Mouse (Mus musculus) kidney, postnatal 10 days (tissue): Measurements from ENCODE around the gene Mmp24.
"Not testable (repeated sequence)": the region's sequence is repeated elsewhere in the genome, so short reads cannot be mapped to it uniquely, and the experiment has no call there.

Experiments
- DNase-seq: peaks from one replicate; pipeline ENCODE4 v3.0.0; 2021; ENCODE audit warnings: mixed read lengths

The Mmp24 gene

DNA sequence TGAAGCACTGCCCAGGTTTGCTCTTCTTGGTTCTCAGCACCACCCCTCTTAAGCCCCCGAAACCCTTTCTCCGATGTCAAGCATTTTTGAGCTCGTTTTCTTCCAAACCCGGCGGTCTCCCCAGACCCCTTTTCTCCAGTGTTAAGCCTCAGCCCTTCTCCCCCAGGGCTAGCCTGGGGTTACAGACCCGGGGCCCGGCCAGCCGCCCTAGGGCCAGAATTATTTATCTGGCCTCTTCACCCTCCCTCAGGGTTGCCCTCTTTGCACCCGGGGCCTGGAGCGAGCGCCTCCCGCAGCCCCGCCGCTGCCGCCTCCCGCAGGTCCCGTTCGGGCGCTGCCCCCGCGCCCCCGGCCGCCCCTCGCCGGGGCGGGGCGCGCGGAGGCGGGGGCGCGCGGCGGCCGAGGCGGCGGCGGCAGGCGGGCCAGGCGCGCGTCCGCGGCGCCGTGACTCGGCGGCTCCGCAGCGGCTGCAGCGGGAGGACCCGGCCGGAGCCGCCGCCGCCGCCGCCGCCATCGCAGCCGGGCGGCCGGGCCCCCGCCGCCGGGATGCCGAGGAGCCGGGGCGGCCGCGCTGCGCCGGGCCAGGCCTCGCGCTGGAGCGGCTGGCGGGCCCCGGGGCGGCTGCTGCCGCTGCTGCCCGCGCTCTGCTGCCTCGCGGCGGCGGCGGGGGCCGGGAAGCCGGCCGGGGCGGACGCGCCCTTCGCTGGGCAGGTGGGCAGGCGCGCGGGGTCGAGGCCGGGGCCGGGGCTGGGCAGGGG is at the start of gene Mmp24:
Mmp24 (plus strand) TSS at position 416 of the 758 bp plus-strand sequence.
- no peak for DNase-seq

DNA sequence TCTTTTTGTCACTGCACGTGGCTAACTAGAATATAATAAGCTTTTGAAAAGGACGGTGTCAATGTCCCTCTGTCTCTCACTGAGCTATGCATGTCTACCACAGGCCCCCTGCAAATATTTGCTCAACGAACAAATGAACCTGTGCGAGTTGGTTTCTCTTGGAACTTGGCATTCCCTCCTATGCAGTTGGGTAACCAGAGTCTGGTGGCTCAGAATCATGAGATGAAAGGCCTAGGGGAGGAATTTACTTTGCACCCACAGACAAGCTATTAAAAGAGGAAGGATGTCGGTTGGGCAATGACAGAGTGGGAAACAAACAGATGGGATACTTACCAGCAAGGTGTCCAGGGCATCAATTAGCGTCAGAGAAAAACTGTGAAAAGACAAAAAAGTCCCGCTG is 48.8 kb upstream of the Mmp24 start:
- no peak for DNase-seq

DNA sequence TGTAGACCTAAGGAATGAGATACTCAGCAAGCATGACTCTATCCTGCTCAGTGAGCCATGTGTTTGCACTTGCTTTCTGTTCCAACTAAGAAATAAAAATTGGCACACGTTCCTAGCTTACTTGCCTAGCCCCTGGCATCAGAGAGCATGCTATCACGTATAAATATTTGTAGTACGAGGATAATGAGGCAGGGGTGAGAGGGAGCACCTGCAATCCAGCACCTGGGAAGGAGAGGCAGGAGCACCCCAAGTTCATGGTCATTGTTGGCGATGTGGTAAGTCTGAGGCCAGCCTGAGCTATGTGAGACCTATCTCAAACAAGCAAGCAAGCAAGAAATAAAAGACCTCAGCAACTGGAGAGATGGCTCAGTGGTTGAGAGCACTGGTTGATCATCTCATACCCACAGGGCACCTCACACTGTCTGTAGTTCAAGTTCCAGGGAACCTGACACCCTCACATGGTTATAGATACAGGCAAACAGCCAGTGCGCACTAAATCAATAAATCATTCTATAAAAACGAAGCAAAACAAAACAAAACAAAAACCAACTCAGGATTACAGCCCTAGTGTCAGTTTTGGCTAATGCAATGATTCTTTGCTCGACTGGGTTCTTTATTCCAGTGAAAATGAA is 47.3 kb upstream of the Mmp24 start:
- DNase-seq, result no peak

DNA sequence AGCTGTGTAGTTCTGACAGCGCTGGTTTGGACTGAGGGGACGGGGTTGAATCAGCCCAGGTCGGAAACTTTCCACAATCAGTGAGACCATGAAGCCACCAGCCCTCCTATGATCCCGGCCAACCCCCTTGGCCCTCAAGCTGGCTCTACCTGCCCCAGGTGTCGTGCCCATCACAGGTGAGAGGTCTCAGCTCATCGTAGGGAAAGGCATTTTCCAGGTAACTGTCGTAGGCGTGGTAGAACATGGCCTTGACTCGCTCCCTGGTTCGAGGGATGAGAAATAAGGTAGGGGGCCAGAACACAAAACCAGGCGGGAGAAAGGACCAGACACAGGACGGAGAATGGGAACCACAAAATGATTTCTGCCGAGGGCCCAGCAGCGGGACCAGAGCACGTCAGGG is 46.4 kb upstream of the Mmp24 start:
- peak; percentile 14 for DNase-seq

DNA sequence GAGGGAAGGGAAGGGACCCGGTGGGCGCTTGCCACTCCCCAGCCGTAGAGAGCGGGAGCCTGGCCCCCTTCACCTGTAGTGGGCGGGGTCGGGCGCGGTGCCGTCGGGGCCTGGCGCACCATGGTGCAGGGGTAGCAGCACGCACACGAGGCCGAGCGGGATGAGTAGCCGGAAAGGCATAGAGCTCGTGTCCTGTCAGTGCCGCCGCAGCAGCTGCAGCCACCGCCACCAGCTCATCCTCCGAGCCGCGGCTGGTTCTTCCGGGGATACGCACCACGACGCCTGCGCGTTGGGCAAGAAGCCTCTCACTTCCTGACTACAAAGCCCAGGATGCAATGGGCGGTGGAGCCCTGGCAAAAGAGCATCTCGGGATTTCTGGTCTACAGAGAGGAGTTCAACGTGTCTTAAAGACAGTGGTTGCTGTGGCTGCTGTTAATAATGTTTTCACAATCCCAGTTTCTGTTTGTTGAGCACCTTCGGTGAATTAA is 45.9 kb upstream of the Mmp24 start, which contains the start of gene Edem2:
Edem2 (minus strand) TSS at position 318 of the 488 bp plus-strand sequence.
- peak; percentile 94 for DNase-seq

DNA sequence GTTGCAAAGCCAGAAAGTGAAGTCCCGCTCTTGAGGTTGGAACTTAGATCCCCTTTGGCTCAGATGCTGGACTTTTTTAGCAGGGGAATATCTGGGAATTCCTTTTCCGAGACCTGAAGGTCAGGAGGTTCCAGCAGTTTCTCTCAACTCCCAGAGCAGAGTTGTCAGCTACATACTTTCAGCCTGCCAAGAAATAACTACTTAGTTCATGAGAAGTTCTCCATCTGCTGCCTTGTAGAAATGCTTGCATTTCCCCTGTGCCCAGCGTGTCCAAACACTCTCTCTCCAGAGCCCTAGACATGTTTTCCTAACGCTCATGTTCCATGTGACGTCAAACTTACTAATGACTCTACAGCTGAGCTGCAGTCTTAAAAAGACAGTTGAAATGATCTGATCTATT is 40.1 kb upstream of the Mmp24 start:
- peak; percentile 14 for DNase-seq

DNA sequence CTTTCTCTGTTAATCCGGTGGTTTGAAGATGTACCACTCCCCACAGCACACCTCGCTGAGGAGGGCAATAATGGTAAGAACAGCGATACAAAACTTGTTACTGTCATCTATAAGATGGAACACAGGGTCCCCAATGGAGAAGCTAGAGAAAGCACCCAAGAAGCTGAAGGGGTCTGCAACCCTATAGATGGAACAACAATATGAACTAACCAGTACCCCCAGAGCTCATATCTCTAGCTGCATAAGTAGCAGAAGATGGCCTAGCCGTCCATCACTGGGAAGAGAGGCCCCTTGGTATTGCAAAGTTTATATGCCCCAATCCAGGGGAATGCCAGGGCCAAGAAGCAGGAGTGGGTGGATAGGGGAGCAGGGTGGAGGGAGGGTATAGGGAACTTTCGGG is 39.4 kb upstream of the Mmp24 start, which contains the start of gene Gm17581:
Gm17581 (minus strand) TSS at position 101 of the 400 bp plus-strand sequence.
- not testable (repeated sequence) for DNase-seq

DNA sequence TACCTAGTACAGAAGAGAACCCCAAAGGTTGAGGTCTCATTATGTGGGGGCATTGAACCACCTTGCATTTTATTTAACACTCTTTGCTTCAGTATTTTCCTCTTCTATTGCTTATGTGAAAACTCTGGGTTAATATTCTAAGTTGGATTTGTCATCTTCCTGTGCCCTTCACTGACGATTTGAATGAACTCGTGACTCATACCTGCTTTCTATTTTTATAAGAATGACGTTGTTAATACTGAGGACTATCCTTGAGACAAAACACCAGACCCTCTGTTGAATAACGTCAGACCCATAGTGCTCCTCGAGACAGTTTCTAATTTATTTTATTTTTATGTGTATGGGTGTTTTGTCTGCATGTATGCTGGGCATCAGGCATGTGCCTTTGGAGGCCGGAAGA is 38.2 kb upstream of the Mmp24 start:
- no peak for DNase-seq

DNA sequence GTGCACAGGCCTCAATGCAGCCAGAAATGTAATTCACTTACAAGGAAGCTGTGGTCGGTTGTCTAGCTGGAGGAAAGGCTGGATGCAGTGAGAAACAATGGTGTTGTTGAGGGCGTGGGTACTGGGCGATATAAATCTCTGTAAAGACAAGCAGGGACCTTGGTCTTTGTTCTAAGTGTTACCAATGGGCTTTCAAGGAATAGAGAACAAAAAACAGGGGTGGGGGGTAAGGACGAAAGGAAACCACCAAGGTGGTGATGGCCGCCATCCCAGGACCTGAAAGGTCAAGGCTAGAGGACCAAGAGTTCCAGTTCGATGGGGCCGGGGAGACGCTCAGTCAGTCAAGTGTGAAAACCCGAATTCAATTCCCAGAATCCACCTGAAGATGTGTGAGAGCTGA is 37.3 kb upstream of the Mmp24 start:
- DNase-seq, result no peak

DNA sequence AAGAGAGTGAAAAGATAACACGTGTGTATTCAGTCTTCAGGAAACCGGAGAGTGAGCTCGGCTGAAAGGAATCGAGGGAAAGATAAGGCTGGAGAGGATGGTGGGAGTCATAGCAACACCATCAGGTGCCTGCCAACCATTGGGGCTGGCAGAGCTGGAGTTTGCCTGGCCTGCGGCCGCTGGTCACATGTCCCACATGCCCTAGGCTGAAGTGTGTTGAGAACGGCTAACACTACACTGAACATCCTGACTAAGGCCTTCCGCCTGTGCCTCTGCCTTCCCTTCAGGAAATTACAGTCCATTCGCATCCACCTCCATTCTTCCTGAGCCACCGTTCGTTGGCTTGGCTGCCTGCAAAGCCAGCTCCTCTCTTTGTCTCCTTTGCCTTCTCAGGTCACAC is 32.9 kb upstream of the Mmp24 start:
- peak; percentile 12 for DNase-seq

DNA sequence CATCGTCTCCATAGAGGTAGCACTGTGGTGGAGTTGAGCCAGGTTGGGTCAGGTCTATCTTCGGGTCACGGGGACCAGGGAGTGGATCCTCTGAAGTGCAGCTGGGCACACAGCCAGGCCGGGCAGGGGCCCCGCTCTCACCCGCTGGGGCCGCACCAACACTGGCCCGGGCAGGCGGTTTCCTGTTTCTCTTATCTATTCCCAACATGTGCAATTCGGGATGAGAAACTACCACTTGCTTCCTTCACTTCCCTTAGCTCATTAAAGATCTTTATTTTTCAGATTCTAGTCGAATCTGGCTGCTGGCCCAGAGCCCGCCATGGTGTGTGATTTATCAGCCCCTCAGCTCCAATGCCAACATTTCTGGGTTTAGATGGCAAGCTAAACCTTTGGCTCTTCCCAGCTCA is 32.2 kb upstream of the Mmp24 start:
- DNase-seq, result peak; percentile 82

DNA sequence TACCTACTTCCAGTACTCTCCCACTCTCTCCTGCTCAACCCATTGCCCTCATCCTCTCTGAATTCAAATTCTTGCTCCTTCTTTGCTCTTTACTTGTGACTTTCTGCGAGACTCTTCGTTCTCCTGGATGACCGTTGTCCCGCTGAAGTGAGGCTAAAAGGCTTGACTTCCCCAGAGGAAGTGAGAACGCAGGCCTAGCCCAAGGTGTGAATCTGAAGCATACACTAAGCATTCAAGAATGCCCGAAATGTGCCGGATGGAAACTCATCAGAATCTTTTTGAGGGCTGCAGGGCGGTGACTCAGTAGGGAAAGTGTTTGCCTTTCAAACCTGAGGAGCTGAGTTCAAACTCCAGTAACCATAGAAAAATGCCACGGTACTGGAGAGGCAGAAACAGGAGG is 31.8 kb upstream of the Mmp24 start:
- peak; percentile 18 for DNase-seq

DNA sequence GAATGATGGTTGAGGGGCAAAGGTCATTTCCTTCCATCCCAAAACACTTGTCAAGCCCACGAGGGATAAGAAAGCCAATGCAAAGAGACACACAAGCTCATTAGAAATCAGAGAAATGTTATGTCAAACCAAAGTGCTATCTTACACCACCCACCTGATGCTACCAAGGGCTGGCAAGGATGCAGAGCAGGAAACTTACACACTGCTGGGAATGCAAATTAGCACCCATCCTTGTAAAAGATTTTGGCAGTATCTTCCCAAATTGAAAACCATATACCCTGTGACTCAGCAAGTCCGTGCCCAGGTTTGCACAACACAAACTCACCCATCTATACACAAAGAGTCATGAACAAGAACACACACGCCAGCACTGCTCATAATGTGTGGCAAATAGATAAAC is 29.7 kb upstream of the Mmp24 start:
- DNase-seq, result no peak

DNA sequence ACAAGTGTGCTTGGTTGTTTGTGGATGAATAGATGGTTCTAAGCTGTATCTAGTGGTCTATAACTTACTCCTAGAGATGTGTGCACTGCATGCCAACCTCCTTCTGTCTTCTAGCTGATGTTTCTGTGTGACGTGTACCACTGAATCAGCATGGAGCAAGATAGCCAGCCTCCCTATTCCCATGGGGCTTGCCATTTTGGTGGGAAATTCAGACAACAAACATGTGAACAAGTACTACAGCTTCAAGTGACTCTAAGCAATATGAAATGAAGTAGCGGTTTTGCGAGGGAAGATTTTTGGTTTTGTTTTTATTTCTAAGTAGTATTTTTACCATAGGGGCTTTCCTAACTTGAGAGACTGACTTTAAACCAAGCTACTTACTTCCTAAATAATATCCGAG is 25.7 kb upstream of the Mmp24 start:
- DNase-seq, result no peak

DNA sequence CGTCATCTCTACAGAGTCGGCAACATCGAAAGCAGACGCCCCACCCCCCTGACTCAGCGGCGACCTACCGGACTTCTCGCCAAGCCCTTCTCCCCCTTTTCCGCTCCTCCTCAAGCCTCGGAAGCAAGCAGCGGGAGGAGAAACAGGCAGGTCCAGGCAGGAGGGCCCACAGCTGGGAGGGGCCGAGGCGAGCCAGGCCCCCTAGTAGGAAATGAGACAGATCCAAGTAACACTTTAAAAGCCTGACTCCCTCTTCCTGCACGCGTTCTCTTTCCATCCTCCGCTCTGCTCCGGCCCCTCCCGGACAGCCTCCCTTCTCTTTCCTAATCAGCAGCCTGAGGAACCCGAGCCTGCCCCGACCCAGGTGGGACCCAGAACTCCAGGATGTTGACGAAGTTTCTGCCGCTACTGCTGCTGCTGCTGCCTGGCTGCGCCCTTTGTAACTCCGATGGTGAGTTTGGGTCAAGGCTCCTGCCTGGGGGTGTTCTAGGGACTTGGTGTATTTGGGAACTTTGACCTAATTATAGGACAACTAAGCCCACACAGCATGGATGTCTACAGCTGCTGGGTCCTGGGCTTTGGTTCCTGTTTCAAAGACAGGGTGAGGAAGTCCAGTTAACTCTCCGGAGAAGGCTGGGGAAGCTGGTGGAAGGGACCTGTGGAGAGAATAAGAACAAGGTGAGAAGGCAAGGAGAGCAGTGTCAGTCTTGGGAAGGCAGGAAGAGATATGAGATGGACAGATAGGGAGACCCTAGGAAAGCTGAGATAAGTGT is 23.9 kb upstream of the Mmp24 start, which contains the start of gene Procr:
Procr (plus strand) TSS at position 104 of the 773 bp plus-strand sequence.
- peak; percentile 80 for DNase-seq

DNA sequence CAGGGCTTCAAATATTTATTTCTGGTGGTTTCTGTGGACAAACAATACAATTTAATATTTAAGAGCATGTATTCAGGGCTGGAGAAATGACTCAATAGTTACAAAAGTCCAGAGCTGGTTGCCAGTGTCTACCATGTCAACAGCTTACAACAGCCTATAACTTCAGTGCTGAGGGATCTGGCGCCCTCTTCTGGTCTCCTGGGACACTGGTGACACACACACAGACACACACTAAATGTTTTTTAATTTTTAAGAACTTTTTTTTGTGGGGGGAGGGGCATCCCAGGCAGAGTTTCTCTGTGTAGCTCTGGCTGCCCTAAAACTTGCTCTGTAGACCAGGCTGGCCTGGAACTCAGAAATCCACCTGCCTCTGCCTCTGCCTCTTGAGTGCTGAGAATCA is 19.4 kb upstream of the Mmp24 start:
- peak; percentile 81 for DNase-seq

DNA sequence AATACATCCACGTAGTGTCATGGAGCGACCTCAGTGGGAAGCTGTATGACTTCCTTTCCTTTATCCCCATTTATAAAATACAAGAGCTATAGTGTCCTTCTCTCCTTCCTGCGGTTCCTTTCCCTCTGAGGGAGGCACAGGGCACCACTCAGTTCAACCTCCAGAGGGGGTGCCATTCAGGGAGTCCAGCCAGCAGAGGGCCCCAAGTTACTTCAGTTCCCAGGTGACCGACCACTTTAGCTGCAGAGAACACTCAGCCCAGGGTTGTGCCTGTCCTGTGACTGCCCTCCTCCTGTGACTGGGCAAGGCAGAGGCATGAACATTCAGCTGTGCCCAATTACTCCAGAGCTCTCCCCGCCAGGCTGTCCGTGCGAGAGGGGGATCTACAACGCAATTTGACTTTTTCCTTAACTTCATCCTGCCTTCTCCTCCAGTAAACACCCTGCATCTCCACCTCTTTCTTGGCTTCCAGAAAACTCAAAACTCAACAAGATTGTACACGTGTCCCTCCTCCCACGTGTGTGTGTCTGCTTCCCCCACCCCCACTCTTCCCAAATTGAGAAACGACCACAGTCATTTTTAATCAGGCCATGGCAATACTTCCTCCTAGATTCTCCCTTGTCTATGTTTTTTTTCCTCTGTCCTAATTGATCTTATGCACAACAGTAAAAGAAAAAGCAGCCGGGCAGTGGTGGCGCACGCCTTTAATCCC is 18.1 kb upstream of the Mmp24 start:
- DNase-seq, result peak; percentile 34

DNA sequence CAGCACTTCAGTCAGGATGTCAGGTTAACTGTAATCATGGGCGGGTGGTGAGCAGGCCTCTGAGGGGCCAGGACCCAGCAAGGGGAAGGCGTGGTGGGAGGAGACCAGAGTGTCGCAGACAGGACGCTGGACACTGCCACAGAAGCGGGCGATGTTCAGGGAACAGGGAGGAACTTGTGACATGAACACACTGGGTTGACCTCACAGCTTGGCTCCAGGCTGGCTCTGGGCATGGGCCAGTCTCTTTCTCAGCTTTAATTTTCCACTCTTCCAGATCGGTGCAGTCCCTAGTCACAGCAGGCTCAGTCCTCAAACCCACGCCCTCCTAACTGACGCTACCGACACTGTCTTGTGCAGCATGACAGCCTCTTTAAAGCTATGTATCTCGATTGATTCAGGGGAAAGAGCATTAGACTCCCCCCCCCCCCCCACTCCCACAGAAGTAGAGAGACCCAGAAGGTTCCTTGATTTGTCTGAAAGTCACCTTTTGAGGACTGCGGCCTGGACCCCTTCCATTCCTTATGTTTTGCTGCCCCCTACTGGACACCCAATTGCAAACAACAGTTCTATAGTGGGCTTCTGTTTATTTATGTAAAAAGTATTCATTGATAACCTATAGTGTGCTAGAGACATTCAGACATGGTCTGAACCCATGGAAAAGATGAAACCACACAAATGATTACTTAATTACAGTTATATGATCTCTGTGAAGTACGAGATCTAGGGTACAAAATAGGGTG is 10.3 kb upstream of the Mmp24 start:
- DNase-seq, result peak; percentile 85

DNA sequence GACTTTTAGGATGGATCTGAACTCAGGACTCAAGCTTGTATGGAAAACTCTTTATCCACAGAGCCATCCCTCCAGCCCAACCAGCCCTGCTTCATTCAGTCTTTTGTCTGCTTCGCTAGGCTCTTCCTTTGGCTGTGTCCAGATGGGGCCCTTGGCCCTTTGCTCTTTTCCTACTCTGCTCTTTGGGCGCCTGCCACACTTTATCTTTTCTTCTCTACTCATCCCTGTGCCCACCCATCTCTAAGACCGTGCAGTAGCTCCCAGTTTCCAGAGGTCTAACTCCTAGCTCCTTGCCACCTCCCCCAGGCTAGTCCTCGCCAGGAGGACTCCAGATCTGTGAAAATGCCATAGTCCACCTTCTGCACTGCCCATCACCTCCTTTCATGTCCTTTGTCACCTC is 1.5 kb upstream of the Mmp24 start:
- no peak for DNase-seq

DNA sequence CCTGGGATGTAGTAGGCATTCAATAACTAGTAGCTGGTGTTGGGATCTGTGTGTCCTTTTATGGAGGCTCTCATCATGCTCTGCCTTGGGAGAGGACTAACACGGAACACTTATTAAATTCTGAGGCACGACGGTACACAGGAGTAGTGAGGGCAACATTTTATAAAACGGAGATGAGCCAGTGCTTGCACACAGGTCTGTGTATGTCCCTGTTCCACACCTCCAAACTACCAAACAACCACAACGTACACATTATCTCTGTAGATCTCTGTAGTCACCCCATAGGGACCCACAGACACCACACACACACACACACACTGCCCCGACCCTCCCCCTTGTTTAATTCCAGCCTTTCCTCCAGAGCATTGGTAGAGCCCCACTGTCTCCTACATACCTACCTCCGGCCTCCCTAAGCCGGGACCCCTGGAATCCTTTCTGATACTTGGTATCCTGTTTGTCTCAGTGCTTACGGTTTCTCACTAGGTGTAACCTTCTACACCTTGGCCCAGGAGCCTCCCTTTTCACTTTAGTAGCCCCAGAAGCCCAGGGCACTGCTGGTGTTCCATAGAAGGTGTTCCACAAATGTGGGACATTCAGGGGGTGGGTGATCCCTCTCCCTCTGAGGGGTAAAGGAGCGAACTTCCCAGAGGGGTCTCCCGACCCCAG is 748 bp upstream of the Mmp24 start:
- DNase-seq, result no peak

DNA sequence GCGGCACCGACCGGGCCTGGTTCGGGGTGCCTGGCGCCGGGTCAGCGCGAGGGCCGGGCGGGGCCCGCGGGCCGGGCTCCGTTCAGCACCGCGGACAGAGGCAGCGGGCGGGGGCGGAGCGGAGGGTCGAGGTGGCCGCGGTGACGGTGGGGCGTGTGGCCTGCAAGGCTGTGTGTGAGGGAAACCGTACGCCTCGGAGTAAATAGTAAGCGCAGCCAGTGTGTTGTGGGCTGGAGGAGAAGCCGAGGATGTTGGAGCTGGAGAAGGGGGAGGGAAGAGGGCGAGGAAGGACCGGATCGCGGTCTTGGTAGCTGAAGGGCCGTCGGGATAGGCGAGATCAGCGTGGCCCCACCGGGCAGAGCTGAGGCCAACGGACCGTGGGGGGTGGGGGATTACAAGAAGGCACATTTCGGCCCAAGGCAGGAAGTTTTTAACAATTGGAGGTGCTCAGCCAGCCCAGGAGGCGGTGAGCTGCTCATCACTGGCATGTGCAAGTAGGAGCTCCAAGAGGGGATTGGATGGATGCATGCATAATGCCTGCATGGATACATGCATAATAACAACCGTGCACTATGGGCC is 632 bp downstream of the Mmp24 start:
- peak; percentile 84 for DNase-seq
